Mouse (Mus musculus) forebrain, embryonic 11.5 days (tissue): ENCODE data around the gene C1qtnf5. TPM values are rescaled to one million over a fixed set of nuclear protein-coding genes. Genes with fewer than 3 reads are reported as not detected.

Experiments used
- ATAC-seq: fragments of 200-750 bp; cut with Nextera tagmentation; replicated peaks from 2 replicates; pipeline ENCODE4 v1.8.0; 2017; ENCODE audit warnings: moderate TSS enrichment; ENCODE audit not compliant: low FRiP score
- DNase-seq: peaks from one replicate; pipeline ENCODE4 v3.0.0-alpha.2; 2017; ENCODE audit warnings: low spot score
- H3K27ac ChIP-seq: fragments of 300-500 bp; sonication (generic); 2 replicates; pipeline ENCODE4 v1.5.1; 2014; ENCODE audit warnings: low read depth, low read length
- H3K27me3 ChIP-seq: fragments of 300-500 bp; sonication (generic); 2 replicates; pipeline ENCODE4 v1.6.1; 2014; ENCODE audit warnings: mild to moderate bottlenecking, low read length, mixed read lengths; ENCODE audit not compliant: control insufficient read depth, insufficient read depth
- H3K36me3 ChIP-seq: fragments of 300-500 bp; sonication (generic); 2 replicates; pipeline ENCODE4 v1.6.1; 2014; ENCODE audit warnings: mild to moderate bottlenecking, low read length, moderate library complexity, mixed read lengths; ENCODE audit not compliant: control insufficient read depth, insufficient read depth
- H3K4me1 ChIP-seq: fragments of 300-500 bp; sonication (generic); replicated peaks from 2 replicates; pipeline ENCODE4 v1.6.1; 2014; ENCODE audit warnings: low read length, mixed read lengths; ENCODE audit not compliant: control insufficient read depth, insufficient read depth
- H3K4me2 ChIP-seq: fragments of 300-500 bp; sonication (generic); 2 replicates; pipeline ENCODE4 v1.6.1; 2014; ENCODE audit warnings: low read depth, mild to moderate bottlenecking, low read length, moderate library complexity, mixed read lengths; ENCODE audit not compliant: severe bottlenecking
- H3K4me3 ChIP-seq: fragments of 300-500 bp; sonication (generic); 2 replicates; pipeline ENCODE4 v1.5.1; 2014; ENCODE audit warnings: low read depth, low read length
- H3K9ac ChIP-seq: fragments of 300-500 bp; sonication (generic); 2 replicates; pipeline ENCODE4 v1.6.1; 2014; ENCODE audit warnings: low read length
- H3K9me3 ChIP-seq: fragments of 300-500 bp; sonication (generic); 2 replicates; pipeline ENCODE4 v1.6.1; 2016; ENCODE audit warnings: low read length, mixed read lengths; ENCODE audit not compliant: control insufficient read depth
- WGBS: fragments of 180-500 bp; shearing (Covaris S2); extraction: QIAGEN DNeasy Blood & Tissue Kit; methylation state at CpG from one replicate; pipeline ENCODE4 v1.1.7; 2014; 5-methylcytosine and 5-hydroxymethylcytosine counted together
- polyA plus RNA-seq: library from polyadenylated mRNA; unstranded; fragments of >200 nt; fragmentation: Nextera tagmentation; extraction: Ambion mirVana; gene quantifications from 2 replicates; pipeline ENCODE4 v1.2.1, GENCODE M21; 2014

C1qtnf5 gene
- polyA plus RNA-seq, 1 experiment from 2014 or later: 0.47 TPM

GRCm38 (mm10) chr9:44134851-44135730 is 28.0 kb downstream of the C1qtnf5 start:
- no peak overlapping the region for H3K27ac ChIP-seq
- peaks cover 16% of the 10 kb centered on the region for H3K4me1 ChIP-seq
- peak overlapping the region; percentile 43 for H3K4me3 ChIP-seq
- no peaks in the 10 kb centered on the region for H3K9me3 ChIP-seq
- 3% methylated on average over 45 of the region's 49 CpGs for WGBS
- peak overlapping the region; percentile 70 for H3K4me2 ChIP-seq
- peak; percentile 18; the same call in 1 of the 2 replicates for ATAC-seq
- no peak for DNase-seq
- H3K9ac ChIP-seq: peak overlapping the region; percentile 53
- H3K27me3 ChIP-seq: peaks cover 22% of the 10 kb centered on the region
- no peaks in the 10 kb centered on the region for H3K36me3 ChIP-seq

DNA sequence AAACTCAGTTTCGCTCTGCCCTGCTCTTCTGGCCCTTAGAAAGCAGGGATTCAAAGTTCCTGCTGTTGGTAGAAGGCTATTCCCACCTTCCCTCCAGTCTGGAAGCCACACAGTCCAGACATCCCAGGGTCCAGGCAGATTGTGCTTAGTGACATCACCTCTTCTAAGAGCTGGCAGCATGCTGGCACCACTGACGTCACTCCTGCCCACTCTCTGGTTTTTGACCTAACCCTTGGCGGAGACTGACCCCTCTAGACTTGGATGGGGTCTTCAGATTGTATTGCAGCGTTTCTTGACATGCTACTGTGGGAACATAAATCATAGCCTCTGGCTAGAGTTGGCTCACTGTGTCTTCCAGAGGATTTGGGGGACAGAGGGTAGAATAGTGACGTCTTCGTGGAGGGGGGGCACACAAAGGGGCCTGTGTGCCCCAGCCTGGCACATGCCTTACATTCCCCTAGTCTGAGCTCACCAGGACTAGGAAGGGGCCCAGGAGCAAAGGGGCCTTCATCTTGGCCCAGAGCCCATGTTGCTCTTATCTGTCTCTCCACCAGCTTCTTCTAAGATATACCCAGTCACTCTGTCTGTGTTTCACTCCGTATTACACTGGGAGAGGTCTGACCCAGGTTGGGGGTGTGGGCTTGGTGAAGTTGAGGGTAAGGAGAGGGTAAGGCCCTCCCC is 28.8 kb downstream of the C1qtnf5 start:
- Histone ChIP-seq H3K36me3 (no peaks in the 10 kb centered on the region), H3K27ac (no peak overlapping the region), H3K4me3 (peak overlapping the region; percentile 43), H3K9me3 (no peaks in the 10 kb centered on the region), H3K4me1 (peaks cover 11% of the 10 kb centered on the region), H3K4me2 (peak overlapping the region; percentile 70; the same call in 1 of the 2 replicates), H3K9ac (no peak overlapping the region), H3K27me3 (peaks cover 22% of the 10 kb centered on the region)
- ATAC-seq: no peak
- WGBS: 67% methylated on average over 7 of the region's 7 CpGs
- no peak for DNase-seq

DNA sequence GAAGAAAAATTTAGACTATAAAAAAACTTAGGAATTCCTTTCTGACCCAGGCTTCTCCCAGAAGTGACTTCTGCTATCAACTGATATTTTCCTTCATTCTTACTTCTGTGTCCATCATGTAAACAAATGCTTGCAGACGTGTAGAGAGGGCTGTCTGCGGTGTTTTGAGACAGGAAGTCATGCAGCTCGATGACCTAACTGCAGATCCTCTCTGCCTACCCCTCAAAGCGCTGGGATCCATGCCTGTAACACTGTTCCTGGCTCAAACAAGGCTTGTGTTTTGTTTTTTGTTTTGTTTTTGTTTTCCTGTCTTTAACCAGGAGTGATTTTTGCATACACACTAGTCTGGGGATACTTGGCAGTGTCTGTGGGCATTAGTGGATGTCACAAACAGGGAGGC is 30.8 kb downstream of the C1qtnf5 start:
- H3K36me3 ChIP-seq: no peaks in the 10 kb centered on the region
- H3K27ac ChIP-seq: no peak overlapping the region
- H3K27me3 ChIP-seq: peaks cover 22% of the 10 kb centered on the region
- H3K9ac ChIP-seq: no peak overlapping the region
- 85% methylated on average over 4 of the region's 4 CpGs for WGBS
- DNase-seq (no peak), ATAC-seq (no peak)
- H3K4me2 ChIP-seq: no peak overlapping the region
- peaks cover 11% of the 10 kb centered on the region for H3K4me1 ChIP-seq
- no peak overlapping the region for H3K4me3 ChIP-seq
- H3K9me3 ChIP-seq: no peaks in the 10 kb centered on the region

DNA sequence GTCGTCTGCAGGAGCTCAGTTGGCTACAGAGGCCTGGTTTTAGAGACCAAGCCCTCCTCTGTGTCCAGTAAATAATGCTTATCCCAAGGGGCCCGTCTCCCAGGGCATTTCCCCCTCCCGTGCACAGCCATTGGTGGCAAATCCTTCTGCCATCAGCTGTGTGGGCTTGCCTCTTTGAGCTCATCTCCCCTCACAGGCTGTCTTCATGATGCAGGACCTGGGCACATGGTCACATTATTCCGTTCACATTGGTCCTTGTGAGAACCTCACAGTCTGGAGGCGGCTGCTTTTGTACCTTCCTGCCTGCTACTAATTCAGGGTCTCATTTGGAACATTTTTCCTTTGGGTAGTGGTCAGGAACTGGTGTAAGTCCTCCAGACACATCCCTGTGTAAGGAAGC is 34.9 kb downstream of the C1qtnf5 start:
- no peak overlapping the region for H3K4me2 ChIP-seq
- no peaks in the 10 kb centered on the region for H3K36me3 ChIP-seq
- no peak for ATAC-seq
- no peak overlapping the region for H3K27ac ChIP-seq
- no peaks in the 10 kb centered on the region for H3K9me3 ChIP-seq
- H3K27me3 ChIP-seq: no peaks in the 10 kb centered on the region
- no peaks in the 10 kb centered on the region for H3K4me1 ChIP-seq
- 63% methylated on average over 5 of the region's 5 CpGs for WGBS
- DNase-seq: no peak
- no peak overlapping the region for H3K4me3 ChIP-seq
- H3K9ac ChIP-seq: no peak overlapping the region

DNA sequence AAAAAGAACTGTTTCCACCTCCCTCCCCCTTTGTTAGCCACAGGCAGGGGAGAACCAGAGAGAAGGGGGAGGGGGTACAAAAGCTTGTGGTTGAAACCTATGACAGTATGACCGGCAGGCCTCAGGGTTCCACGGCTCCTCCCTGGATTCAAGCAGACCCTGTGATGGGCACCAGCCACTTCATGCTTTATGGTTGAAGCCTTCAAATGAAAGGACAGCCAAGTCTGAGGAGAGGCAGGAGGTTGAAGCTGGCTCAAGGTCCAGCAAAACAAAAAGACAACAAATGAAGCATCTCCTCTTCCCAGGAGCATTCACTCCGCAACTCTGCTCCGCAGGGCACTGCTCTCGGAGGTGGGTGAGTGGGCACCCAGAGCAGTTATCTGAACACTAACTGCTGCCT is 36.4 kb downstream of the C1qtnf5 start:
- DNase-seq (no peak), ATAC-seq (no peak)

DNA sequence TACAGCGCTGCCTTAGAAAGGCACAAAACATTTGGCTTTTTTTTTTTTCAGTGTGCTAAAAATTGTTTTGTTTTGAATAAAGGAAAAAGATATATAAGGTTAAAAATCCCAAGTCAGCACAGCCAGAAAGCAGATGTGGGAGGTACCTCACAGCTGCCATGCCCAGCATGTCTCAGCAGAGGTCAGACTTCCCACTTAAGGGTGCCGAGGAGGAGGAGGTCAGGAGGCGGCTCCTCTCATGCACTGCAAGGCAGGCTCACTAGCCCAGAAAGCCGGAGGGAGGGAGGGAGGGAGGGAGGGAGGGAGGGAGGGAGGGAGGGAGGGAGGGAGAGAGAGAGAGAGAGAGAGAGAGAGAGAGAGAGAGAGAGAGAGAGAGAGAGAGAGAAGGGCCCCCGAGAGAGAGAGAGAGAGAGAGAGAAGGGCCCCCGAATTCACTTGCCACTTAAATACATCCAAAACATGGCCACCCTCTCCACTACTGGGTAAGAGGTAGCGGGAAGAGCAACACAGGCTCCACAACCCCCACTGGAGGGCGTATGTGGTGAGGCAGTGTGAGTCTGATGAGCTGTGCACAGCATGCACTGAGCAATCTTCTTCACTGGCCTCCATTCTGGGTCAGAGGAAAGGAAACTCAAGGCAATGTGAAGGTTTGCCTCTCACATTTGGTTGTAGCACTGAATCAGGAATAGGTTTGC is 37.1 kb downstream of the C1qtnf5 start:
- DNase-seq (no peak), ATAC-seq (no peak)
- Histone ChIP-seq H3K27ac (no peak overlapping the region), H3K4me2 (no peak overlapping the region), H3K4me3 (no peak overlapping the region), H3K27me3 (no peaks in the 10 kb centered on the region), H3K4me1 (no peaks in the 10 kb centered on the region), H3K36me3 (no peaks in the 10 kb centered on the region), H3K9me3 (no peaks in the 10 kb centered on the region), H3K9ac (no peak overlapping the region)
- 31% methylated on average over 6 of the region's 8 CpGs for WGBS

More for the DNA sequence above, 36.4 kb downstream of the C1qtnf5 start:
- no peaks in the 10 kb centered on the region for H3K9me3 ChIP-seq
- WGBS: 74% methylated on average over 5 of the region's 5 CpGs
- no peak overlapping the region for H3K27ac ChIP-seq
- H3K9ac ChIP-seq: no peak overlapping the region
- no peaks in the 10 kb centered on the region for H3K27me3 ChIP-seq
- H3K4me1 ChIP-seq: no peaks in the 10 kb centered on the region
- no peaks in the 10 kb centered on the region for H3K36me3 ChIP-seq
- H3K4me3 ChIP-seq: no peak overlapping the region
- H3K4me2 ChIP-seq: no peak overlapping the region

GRCm38 (mm10) chr9:44144718-44145060 is 37.6 kb downstream of the C1qtnf5 start:
- H3K27me3 ChIP-seq: no peaks in the 10 kb centered on the region
- no peaks in the 10 kb centered on the region for H3K4me1 ChIP-seq
- H3K27ac ChIP-seq: no peak overlapping the region
- no peak overlapping the region for H3K4me2 ChIP-seq
- no peak overlapping the region for H3K4me3 ChIP-seq
- ATAC-seq: no peak
- H3K9me3 ChIP-seq: no peaks in the 10 kb centered on the region
- no peak for DNase-seq
- H3K9ac ChIP-seq: no peak overlapping the region
- H3K36me3 ChIP-seq: no peaks in the 10 kb centered on the region

DNA sequence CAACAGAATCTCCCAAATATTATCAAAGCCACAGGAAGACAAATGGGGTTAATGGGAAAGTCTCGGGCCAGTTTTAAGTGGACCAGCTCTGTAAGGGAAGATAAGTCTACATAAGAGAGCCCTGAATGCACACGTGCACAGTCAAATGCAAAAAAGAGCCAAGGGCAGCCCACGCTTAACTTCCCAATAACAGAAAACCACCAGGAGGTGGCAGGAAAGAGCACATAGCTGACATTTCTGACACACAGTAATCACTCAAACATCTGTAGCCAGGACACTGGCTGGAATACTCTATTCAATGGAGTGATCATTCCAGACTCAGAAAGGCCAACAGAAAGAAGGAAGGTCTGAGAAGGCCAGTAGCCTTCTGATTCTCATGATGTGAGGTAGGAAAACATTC is 40.2 kb downstream of the C1qtnf5 start:
- no peak overlapping the region for H3K9ac ChIP-seq
- H3K27me3 ChIP-seq: no peaks in the 10 kb centered on the region
- peaks cover 3% of the 10 kb centered on the region; the same call in 1 of the 2 replicates for H3K36me3 ChIP-seq
- no peak for DNase-seq
- WGBS: 63% methylated on average over 3 of the region's 3 CpGs
- no peak overlapping the region for H3K4me2 ChIP-seq
- ATAC-seq: no peak
- H3K9me3 ChIP-seq: no peaks in the 10 kb centered on the region
- H3K27ac ChIP-seq: no peak overlapping the region
- H3K4me3 ChIP-seq: no peak overlapping the region
- H3K4me1 ChIP-seq: no peaks in the 10 kb centered on the region
